Mouse (Mus musculus): ENCODE data around the gene Bzw2.
"Not testable (repeated sequence)": the region's sequence is repeated elsewhere in the genome, so short reads cannot be mapped to it uniquely, and the experiment has no call there.

Gene Bzw2

DNA sequence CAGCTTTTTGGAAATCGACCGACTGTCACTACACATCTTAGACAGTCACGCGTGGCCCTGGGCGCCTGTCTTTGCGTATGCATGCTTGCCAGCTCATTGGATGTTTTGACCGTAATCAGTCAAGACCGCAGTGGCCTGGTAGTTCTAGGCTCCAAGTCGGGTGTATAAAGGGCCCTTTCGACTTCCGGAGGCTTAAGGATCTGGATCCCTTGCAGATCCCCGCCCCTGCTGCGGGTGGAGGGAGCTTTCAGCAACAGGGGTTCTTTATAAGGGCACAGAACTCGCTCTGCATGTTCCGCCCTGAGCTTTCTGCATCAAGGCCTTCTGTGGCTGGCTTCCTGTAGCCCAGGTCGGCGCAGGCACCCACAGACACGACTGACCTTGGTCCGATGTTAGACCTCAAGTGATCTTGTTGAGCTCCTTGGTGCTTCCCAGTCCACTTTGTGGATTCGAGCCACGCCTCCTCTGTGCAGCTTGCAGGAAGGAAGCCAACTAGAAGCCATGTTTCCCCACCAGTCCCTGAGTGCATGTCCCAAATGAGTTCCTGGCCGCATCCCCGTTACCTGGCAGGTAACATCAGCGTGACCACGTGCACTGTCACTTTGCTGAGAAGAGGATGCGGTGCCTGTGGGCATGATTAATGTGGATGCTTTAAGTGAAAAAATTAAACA is at the start of gene Bzw2:
Gene Bzw2 (minus strand): TSS at position 443 of the 671 bp plus-strand sequence.
- DNase-seq (ENCODE audit: low spot score in 2 of 2): peak; percentile 64 to 67

DNA sequence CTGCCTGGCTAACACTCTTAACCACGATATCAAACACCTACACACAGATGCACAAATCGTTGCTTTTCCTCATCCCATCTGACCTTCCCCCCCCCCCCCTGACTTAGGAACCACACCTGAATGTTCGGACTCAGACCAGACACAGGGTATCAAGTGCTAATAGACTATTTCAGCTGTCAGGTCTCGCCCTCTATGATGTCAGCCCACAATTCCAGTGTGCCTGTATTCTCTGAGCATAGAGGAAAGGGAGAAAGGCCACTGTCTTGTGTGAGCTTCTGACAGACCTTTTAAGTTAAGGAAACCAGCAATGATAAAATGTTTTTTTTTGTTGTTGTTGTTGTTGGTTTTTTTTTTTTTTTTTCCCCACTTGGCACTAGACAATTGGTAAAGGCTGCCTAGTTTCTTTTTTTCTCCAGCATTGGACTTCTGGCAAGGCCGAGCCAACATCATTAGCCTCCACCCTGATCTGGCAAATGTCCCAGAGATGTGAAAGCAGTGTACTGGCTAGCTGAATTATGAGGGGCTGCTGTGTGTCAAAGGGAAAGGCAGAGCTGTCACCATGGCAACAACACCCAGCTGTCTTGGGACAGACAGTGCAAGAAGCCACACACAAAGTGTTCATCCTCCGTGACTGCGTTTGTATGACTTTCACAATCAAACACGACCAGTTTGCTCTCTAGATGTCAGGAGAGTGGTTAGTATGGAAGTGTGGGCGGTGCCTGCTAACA is 49.4 kb upstream of the Bzw2 start:
- DNase-seq (ENCODE audit: low spot score in 2 of 2): peak in 1 of 2 experiments; percentile 29

DNA sequence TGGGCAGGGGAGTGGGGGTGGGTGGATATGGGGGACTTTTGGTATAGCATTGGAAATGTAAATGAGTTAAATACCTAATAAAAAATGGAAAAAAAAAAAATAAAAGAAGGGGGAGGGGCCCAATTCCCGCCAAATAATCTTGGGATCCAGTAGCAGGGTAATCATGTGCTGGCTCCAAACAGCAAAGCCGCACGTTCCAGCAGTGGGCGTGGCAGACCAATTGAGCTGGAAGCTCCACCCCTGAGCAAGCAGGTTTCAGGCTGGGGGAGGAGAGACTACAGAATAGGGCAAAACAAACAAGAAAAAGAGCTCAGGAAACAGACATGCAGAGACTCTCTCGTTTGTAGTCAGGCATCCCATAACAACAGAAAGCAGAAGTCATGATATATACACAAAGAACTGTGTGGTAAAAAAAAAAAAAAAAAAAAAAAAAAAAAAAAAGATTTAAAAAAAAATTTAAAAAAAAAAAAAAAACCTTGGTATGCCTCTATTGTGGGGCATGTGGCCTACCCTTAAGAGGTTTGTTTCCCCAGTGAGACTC is 47.8 kb upstream of the Bzw2 start:
- DNase-seq (ENCODE audit: low spot score in 2 of 2): not testable (repeated sequence)

- DNase-seq (ENCODE audit: low spot score in 2 of 2): no peak
These were observed 37.1 kb upstream of the Bzw2 start for GRCm38 (mm10) chr12:36194976-36195375.

DNA sequence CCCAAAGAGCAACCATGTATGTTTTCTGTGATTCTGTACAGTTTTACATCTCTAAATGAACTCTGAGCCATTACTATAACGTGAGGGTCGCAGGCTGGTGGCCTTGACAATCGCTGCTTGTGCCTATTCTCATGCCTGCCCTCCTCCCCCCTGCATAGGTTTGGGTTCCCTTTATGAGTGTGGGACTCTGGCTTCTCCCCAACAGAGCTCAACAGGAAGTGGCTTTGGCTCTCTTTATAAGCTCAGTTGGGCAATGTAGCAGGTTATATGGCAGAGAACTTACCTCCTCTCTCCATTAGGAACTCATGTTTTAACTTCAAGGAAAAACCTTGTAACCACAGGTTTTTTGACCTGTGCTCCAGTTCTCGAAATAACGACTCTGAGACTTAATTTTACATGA is 32.5 kb upstream of the Bzw2 start:
- no peak for DNase-seq (ENCODE audit: low spot score in 2 of 2)

- DNase-seq (ENCODE audit: low spot score in 2 of 2): no peak
These were observed 31.7 kb upstream of the Bzw2 start for GRCm38 (mm10) chr12:36189610-36190009.

- DNase-seq (ENCODE audit: low spot score in 2 of 2): no peak
These were observed 29.2 kb upstream of the Bzw2 start for GRCm38 (mm10) chr12:36187081-36187480.

DNA sequence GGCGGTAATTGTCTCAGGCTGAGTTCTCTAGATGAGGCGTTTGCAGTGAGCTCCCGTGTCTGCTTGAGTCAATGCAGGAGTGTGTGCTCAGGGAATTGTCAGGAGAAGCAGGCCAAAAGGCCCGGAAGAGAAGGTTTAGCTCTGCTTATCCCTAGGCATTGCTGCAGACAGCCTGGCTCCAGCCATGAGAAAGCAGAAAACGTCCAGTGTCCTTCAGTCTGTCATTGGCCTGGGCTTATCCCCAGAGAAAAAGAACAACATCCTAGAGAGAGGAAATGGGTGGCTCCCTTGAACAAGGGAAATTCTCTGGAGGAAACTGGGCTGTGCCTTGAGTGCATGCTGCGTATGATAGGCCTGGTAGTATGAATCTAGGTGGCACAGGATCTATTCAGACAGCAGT is 24.7 kb upstream of the Bzw2 start:
- no peak for DNase-seq (ENCODE audit: low spot score in 2 of 2)

GRCm38 (mm10) chr12:36177227-36177626 is 19.3 kb upstream of the Bzw2 start:
- DNase-seq (ENCODE audit: low spot score in 2 of 2): no peak

GRCm38 (mm10) chr12:36165299-36165698 is 7.4 kb upstream of the Bzw2 start:
- no peak for DNase-seq (ENCODE audit: low spot score in 2 of 2)

DNA sequence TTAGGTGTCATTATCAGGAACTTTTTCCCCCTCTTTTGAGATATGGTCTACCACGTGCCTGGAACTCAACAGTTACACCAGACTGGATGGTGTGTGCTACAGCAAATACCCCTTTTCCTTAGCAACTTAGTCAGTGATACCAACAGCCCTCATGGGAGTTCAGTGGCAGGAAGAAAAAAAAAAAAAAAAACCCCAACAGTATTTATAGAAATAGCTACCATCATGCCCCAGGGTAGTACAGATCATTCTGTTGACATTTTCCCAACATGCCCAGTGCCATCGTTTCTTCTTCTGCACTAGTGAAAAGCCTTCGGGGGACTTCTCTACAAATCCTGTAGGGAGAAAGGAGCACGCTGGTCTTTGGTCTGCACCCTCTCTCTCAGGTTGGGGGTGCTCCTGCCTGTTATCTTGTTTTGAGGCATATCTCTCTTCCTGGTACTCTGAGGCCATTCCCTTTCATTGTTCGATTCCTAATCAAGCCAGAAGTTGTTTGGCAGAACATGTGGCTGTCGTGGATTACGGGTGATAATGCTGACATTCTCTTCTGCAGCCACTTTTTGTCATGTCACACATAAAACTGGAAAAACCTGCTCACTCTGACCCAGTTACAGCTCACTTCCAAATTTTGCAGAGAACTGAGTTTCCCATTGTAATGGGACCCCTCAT is 6.4 kb upstream of the Bzw2 start:
- DNase-seq (ENCODE audit: low spot score in 2 of 2): no peak

GRCm38 (mm10) chr12:36157304-36157637 is 609 bp downstream of the Bzw2 start:
- peak in 1 of 2 experiments; percentile 73 for DNase-seq (ENCODE audit: low spot score in 2 of 2)

- DNase-seq (ENCODE audit: low spot score in 2 of 2): peak; percentile 85 to 93
These were observed 1.1 kb downstream of the Bzw2 start, which contains the start of gene Ankmy2 for GRCm38 (mm10) chr12:36156637-36157303. Ankmy2 (plus strand) TSS chr12:36157114.

DNA sequence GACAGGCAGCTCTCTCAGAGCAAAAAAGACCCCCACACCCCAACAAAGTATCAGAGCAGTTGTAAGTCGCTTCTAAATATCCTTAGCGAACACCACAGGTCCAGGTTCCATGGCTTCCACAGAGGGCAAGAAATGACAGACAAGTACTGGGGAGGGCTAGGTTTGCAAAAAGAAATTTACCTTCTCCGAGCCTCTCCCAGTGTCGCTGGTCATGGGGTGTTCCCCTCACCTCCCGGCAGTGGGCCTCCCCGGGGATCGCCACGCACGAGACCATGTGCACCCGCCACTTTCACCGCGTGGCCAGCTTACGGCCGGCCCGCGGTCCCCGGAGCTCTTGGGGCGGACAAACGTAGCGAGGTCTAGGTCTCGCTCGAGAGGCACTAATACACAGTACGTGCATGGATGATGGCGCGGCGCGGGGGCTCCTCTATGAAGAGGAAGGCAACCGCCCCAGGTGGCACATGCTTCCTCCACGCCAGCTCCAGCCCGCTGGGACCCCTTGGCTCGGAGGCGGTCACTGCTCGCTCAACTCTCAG is 1.7 kb downstream of the Bzw2 start:
- no peak for DNase-seq (ENCODE audit: low spot score in 2 of 2)

DNA sequence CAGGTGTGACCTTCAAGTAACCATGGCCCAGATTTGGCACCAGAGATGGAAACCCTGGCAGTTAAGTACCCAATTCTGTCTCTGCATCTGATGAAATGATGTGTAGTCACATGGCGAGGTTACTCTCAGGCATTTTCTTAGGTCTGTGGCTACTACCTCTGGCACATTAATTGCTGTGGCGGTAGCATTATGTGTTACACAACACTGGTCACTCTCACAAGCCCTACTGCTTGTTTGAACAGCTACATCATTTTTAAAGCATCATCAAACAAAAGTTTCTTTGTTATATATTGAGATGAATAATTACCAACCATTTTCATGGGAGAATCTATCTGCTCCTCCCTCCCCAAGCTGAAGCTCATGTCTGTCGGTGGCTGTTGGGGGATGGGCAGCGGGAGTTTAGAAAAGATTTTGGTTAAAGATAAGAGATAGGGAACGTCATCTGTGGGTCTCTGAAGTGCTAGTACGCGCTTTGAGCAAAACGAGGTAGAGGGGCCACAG is 2.7 kb downstream of the Bzw2 start:
- DNase-seq (ENCODE audit: low spot score in 2 of 2): peak; percentile 9 to 43

GRCm38 (mm10) chr12:36150737-36151136 is 7.1 kb downstream of the Bzw2 start:
- DNase-seq (ENCODE audit: low spot score in 2 of 2): no peak

GRCm38 (mm10) chr12:36150265-36150664 is 7.6 kb downstream of the Bzw2 start:
- DNase-seq (ENCODE audit: low spot score in 2 of 2): no peak

GRCm38 (mm10) chr12:36146230-36147011 is 11.5 kb downstream of the Bzw2 start:
- no peak for DNase-seq (ENCODE audit: low spot score in 2 of 2)

DNA sequence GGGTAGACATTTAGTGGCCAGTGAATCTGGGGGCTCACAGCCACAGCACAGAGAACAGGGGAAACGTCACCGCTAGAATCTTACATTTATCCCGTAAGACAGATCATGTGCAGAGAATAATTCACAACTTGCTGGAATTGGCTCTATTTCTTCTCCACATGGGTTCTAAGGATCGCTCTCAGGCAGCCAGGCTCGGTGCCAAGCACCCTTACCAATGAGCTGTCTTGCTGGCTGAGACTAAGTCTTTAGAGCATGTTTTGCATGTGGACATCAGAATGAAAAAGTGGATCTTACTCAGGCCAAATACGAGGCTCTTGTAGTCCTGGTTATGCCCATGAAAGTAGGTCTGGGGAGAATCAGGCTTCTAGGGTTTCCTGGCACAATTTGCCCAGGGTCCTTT is 17.5 kb downstream of the Bzw2 start:
- DNase-seq (ENCODE audit: low spot score in 2 of 2): no peak

DNA sequence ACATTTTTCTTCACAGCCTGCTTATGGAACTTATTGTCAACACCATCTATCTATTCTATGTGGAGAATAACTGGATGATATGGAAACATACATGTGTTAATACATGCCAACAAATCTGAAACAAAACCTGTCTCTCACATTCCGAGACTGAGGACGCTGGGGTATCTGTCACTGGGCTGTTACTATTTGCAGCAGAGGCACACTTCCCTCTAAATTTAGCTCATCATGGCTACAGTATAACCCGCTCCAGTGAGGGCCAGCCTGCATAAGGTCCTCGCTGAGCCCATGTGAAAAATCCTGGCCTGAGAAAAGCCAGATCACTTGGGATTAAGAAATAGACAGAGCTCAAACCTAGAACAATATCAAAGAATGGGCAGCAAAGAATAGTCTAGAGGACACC is 20.7 kb downstream of the Bzw2 start:
- DNase-seq (ENCODE audit: low spot score in 2 of 2): no peak

- DNase-seq (ENCODE audit: low spot score in 2 of 2): no peak
These were observed 21.6 kb downstream of the Bzw2 start for GRCm38 (mm10) chr12:36136285-36136684.
